Mouse (Mus musculus) stomach, embryonic 14.5 days (tissue): ENCODE data around the gene Gm20388. TPM values are rescaled to one million over a fixed set of nuclear protein-coding genes. Genes with fewer than 3 reads are reported as not detected.

Source experiments
- ATAC-seq: fragments of 200-750 bp; cut with Nextera tagmentation; 2 replicates; pipeline ENCODE4 v1.8.0; 2017; ENCODE audit warnings: low read depth, moderate TSS enrichment; ENCODE audit not compliant: insufficient number of reproducible peaks, insufficient read depth, low FRiP score
- H3K27ac ChIP-seq: fragments of 300-500 bp; sonication (generic); 2 replicates; pipeline ENCODE4 v1.5.1; 2014; ENCODE audit warnings: mild to moderate bottlenecking, low read length, moderate library complexity, mixed read lengths
- H3K27me3 ChIP-seq: fragments of 300-500 bp; sonication (generic); 2 replicates; pipeline ENCODE4 v1.6.1; 2014; ENCODE audit warnings: low read length, control low read depth, mixed read lengths; ENCODE audit not compliant: control insufficient read depth, insufficient read depth
- H3K36me3 ChIP-seq: fragments of 300-500 bp; sonication (generic); 2 replicates; pipeline ENCODE4 v1.6.1; 2014; ENCODE audit warnings: mild to moderate bottlenecking, control low read depth, low read length, moderate library complexity, mixed read lengths; ENCODE audit not compliant: control insufficient read depth, insufficient read depth
- H3K4me1 ChIP-seq: fragments of 300-500 bp; sonication (generic); 2 replicates; pipeline ENCODE4 v1.6.1; 2014; ENCODE audit warnings: low read length, control low read depth, mixed read lengths; ENCODE audit not compliant: control insufficient read depth, insufficient read depth
- H3K4me2 ChIP-seq: fragments of 300-500 bp; sonication (generic); replicated peaks from 2 replicates; pipeline ENCODE4 v1.6.1; 2014; ENCODE audit warnings: low read depth, low read length, control low read depth
- H3K4me3 ChIP-seq: fragments of 300-500 bp; sonication (generic); 2 replicates; pipeline ENCODE4 v1.5.1; 2014; ENCODE audit warnings: low read depth, low read length, control low read depth
- H3K9ac ChIP-seq: fragments of 300-500 bp; sonication (generic); replicated peaks from 2 replicates; pipeline ENCODE4 v1.6.1; 2014; ENCODE audit warnings: low read depth, mild to moderate bottlenecking, control low read depth, low read length, moderate library complexity, mixed read lengths
- H3K9me3 ChIP-seq: fragments of 300-500 bp; sonication (generic); 2 replicates; pipeline ENCODE4 v1.6.1; 2016; ENCODE audit warnings: low read depth, low read length, control low read depth; ENCODE audit not compliant: control insufficient read depth
- WGBS: fragments of 180-500 bp; shearing (Covaris S2); extraction: QIAGEN DNeasy Blood & Tissue Kit; methylation state at CpG from one replicate; pipeline ENCODE4 v1.1.7; 2014; 5-methylcytosine and 5-hydroxymethylcytosine counted together
- polyA plus RNA-seq: library from polyadenylated mRNA; unstranded; fragments of >200 nt; fragmentation: Nextera tagmentation; extraction: Ambion mirVana; gene quantifications from 2 replicates; pipeline ENCODE4 v1.2.1, GENCODE M21; 2014

Gm20388 gene
- polyA plus RNA-seq, 1 experiment from 2014 or later = 11.4 TPM

DNA sequence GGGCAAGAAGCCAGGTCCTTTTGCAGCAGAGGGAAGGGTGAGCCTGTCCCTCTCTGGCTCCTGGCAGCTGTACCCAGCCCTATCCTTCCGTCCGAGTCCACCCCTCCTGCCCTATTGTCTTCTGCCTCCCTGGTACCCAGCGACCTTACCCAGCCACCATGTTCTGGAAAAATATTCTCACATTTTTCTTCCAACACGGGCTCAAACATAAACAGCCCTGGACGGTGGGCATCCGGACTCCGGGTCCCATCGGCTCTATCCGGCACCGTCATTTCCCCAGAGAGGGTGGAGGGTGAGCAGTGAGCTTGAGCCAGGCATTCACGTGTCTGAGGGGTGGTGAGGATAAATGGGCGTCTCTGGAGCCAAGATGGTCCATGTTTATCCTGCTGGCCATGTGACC lies 920.0 kb downstream of the Gm20388 start:
- no peaks in the 10 kb centered on the region for H3K27me3 ChIP-seq
- H3K9ac ChIP-seq = no peak overlapping the region
- peaks cover 25% of the 10 kb centered on the region for H3K4me1 ChIP-seq
- ATAC-seq = no peak
- no peak overlapping the region for H3K4me3 ChIP-seq
- WGBS = 46% methylated on average over 12 of the region's 12 CpGs
- H3K9me3 ChIP-seq = no peaks in the 10 kb centered on the region
- H3K4me2 ChIP-seq = peak overlapping the region; percentile 18; the same call in 1 of the 2 replicates
- H3K36me3 ChIP-seq = no peaks in the 10 kb centered on the region
- no peak overlapping the region for H3K27ac ChIP-seq

DNA sequence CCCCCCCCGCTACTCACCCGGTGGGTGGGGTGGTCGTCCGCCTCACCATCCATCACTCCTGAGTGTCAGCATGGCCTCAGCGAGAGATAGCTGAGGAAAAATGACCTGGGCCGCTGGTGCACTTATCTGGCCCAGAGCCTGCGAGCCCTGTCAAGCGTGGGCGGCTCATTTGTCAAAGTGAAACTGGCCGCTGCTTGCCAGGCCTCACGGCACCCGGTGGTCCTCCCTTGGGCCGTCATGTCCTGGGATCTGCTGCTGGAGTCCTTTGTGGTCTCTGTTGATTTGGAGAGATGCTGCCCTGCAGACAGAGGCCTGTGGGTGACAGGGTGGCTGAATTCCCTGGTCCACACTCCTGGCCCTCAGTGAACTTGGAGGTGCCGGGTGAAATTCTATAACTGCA lies 921.4 kb downstream of the Gm20388 start:
- H3K9me3 ChIP-seq = no peaks in the 10 kb centered on the region
- H3K4me1 ChIP-seq = peaks cover 25% of the 10 kb centered on the region
- H3K27ac ChIP-seq = peak overlapping the region; percentile 59; the same call in 1 of the 2 replicates
- H3K9ac ChIP-seq = 0 out of 2 replicates have a peak overlapping the region, but pooled peaks have one; percentile 14
- no peaks in the 10 kb centered on the region for H3K36me3 ChIP-seq
- H3K4me3 ChIP-seq = peak overlapping the region; percentile 2; the same call in 1 of the 2 replicates
- 7% methylated on average over 13 of the region's 14 CpGs for WGBS
- ATAC-seq = peak; percentile 15; the same call in 1 of the 2 replicates
- H3K4me2 ChIP-seq = peak overlapping the region; percentile 34; the same call in 1 of the 2 replicates
- no peaks in the 10 kb centered on the region for H3K27me3 ChIP-seq

DNA sequence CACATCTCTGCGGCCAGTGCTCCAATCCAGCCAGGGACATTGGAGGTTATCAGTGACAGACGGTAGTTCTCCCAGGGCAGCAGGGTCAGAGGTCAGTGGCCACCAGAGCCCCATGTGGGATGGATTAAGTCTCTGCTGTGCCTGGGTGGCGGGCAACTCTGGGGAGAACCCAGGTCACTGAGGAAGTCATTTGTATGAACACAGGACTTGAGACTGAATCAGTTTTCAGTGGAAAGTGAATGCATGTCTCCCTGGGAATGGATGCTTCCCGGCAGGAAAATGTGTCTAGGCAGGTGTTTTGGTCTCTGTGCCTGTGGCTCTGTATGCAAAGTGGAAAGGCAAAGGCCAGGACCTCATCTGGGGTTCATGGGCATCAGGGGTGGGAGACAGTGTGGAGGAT lies 922.6 kb downstream of the Gm20388 start:
- H3K27ac ChIP-seq = no peak overlapping the region
- no peak overlapping the region for H3K4me3 ChIP-seq
- H3K9ac ChIP-seq = no peak overlapping the region
- 45% methylated on average over 4 of the region's 4 CpGs for WGBS
- H3K27me3 ChIP-seq = no peaks in the 10 kb centered on the region
- ATAC-seq = no peak
- no peaks in the 10 kb centered on the region for H3K9me3 ChIP-seq
- H3K36me3 ChIP-seq = no peaks in the 10 kb centered on the region
- H3K4me2 ChIP-seq = no peak overlapping the region
- H3K4me1 ChIP-seq = peaks cover 18% of the 10 kb centered on the region; the same call in 1 of the 2 replicates

DNA sequence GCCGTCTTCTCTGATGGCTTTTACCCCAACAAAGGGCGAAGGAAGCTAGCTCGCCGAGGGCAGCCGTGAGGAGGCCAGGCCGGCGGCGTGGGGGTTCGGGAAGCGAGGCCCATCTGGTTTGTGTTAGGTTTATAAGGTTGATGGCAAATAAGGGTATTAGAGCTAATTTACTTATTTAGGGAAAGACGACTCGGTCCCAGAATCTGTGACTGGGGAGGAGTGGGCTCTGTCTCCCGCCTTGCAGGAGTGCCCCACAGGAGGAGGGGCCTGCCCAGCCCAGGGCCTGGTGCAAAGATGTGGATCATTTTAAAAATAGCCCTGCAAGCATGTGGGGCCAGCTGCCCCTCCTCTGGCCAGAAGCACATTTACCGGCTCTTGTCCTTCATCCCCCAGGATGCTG lies 928.4 kb downstream of the Gm20388 start:
- peaks cover 15% of the 10 kb centered on the region; the same call in 1 of the 2 replicates for H3K4me1 ChIP-seq
- no peak overlapping the region for H3K4me2 ChIP-seq
- H3K9me3 ChIP-seq = no peaks in the 10 kb centered on the region
- no peak for ATAC-seq
- H3K27me3 ChIP-seq = no peaks in the 10 kb centered on the region
- no peak overlapping the region for H3K27ac ChIP-seq
- no peaks in the 10 kb centered on the region for H3K36me3 ChIP-seq
- 65% methylated on average over 14 of the region's 14 CpGs for WGBS
- H3K4me3 ChIP-seq = no peak overlapping the region
- no peak overlapping the region for H3K9ac ChIP-seq

DNA sequence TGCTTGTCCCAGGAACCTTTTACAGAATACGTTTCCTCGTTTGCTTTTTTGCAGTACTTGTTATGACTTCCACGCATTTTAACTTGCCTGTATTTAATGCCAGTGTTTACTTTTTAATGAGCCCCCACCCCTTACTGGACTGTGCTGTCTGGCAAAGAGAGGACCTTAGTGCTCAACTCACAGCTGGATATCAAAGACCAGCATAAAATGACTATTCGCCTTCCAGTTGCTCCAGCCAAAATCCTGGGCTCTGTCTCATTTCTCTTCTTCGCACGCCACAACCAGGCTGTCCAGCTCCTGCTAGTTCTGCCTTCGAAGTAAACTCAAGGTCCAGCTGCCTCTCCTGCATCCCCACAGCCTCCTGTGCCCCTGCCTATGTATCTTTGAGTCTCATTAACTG lies 932.4 kb downstream of the Gm20388 start:
- no peak overlapping the region for H3K4me3 ChIP-seq
- no peaks in the 10 kb centered on the region for H3K36me3 ChIP-seq
- no peak for ATAC-seq
- H3K27me3 ChIP-seq = no peaks in the 10 kb centered on the region
- 32% methylated on average over 7 of the region's 7 CpGs for WGBS
- peaks cover 20% of the 10 kb centered on the region for H3K4me1 ChIP-seq
- no peak overlapping the region for H3K4me2 ChIP-seq
- H3K27ac ChIP-seq = peak overlapping the region; percentile 82
- H3K9ac ChIP-seq = no peak overlapping the region
- no peaks in the 10 kb centered on the region for H3K9me3 ChIP-seq

DNA sequence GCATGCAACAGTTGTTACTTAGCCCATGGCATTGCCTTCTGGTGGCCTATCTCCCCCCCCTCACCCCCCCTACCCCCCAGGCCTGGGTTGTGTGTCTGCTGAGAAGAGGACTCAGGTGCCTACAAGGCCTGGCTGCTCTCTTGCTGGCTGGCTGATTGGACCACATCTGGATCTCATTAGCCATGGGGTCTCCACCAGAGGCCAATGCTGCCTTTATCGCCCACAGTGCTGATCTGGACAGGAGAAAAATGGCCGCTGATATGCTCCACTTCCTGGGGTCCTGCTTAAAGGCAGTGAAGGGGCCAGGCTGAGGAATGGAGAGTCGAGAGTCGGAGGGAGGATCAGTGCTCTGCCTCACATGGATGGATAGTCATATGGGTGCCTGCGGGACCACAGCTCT lies 935.4 kb downstream of the Gm20388 start:
- Histone ChIP-seq H3K4me3 (no peak overlapping the region), H3K27me3 (no peaks in the 10 kb centered on the region), H3K9me3 (no peaks in the 10 kb centered on the region), H3K36me3 (no peaks in the 10 kb centered on the region), H3K4me2 (no peak overlapping the region), H3K4me1 (peaks cover 29% of the 10 kb centered on the region), H3K27ac (no peak overlapping the region), H3K9ac (no peak overlapping the region)
- no peak for ATAC-seq
- WGBS = 63% methylated on average over 5 of the region's 5 CpGs

DNA sequence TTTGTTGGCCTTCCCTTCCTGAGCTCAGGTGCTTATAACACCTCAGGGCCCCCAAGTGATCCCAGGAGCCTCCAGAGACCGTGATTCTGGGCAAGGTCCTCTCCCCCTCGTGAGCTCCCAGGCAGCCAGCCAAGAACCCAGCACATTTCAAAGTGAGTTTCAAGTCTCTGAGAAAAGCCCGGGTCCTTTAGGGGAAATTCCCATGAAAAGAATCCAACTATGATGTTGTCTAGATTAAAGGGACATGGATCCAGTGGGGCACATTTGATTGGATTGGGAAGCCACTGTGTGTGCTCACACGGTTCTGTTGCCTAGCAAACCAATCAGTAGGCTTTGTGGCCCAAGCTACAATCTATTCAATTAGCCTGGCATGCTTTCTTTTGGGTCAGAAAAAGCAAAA lies 936.6 kb downstream of the Gm20388 start:
- 12% methylated on average over 4 of the region's 4 CpGs for WGBS
- H3K4me2 ChIP-seq = no peak overlapping the region

DNA sequence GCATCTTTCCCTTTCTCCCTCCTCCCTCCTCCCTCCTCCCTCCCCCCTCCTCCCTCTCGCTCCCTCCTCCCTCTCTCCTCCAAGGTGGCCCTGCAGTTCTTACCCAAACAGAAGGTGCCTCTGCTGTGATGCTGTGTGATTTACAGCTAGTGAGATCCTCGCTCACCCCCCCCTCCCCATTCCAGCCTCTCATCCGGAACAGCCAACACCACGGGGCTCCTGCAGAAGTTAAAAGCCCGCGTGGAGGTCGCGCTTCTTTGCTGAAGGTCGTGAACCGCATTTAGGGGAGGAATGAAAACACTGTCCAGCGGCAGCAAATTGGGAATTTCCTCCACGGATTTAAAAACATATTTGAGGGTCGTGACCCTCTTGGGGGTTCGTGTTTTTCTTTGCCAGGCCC lies 937.1 kb downstream of the Gm20388 start:
- peak overlapping the region; percentile 23; the same call in 1 of the 2 replicates for H3K27ac ChIP-seq
- H3K9me3 ChIP-seq = no peaks in the 10 kb centered on the region
- no peak overlapping the region for H3K9ac ChIP-seq
- ATAC-seq = no peak
- no peak overlapping the region for H3K4me2 ChIP-seq
- WGBS = 6% methylated on average over 13 of the region's 14 CpGs
- no peaks in the 10 kb centered on the region for H3K36me3 ChIP-seq
- peaks cover 28% of the 10 kb centered on the region for H3K4me1 ChIP-seq
- no peak overlapping the region for H3K4me3 ChIP-seq
- H3K27me3 ChIP-seq = no peaks in the 10 kb centered on the region

More for the DNA sequence above, 936.6 kb downstream of the Gm20388 start:
- Histone ChIP-seq H3K36me3 (no peaks in the 10 kb centered on the region), H3K9me3 (no peaks in the 10 kb centered on the region), H3K4me3 (no peak overlapping the region), H3K27ac (peak overlapping the region; percentile 50; the same call in 1 of the 2 replicates), H3K27me3 (no peaks in the 10 kb centered on the region), H3K4me1 (peaks cover 31% of the 10 kb centered on the region), H3K9ac (no peak overlapping the region)
- ATAC-seq = no peak

DNA sequence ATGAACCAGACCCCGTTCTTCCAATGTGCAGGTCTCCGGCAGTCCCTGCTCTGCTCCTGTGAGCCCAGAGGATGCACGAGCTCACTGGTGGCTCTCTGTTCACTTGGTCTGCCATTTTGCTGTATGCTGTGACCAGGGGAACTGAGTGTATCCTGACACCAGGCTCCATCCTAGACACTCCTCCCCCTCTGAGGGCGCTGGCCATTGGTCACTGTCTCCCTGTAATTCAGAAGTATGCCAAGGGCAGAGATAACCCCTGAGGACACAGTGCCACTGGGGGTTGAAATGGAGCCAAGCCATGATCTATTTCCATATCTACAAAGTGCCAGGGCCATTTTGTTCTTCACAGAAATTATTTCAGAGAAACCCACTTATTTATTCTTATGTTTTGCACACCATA lies 937.8 kb downstream of the Gm20388 start:
- Histone ChIP-seq H3K4me2 (no peak overlapping the region), H3K27me3 (no peaks in the 10 kb centered on the region), H3K27ac (no peak overlapping the region), H3K36me3 (no peaks in the 10 kb centered on the region), H3K9ac (no peak overlapping the region), H3K4me1 (peaks cover 21% of the 10 kb centered on the region), H3K4me3 (no peak overlapping the region), H3K9me3 (no peaks in the 10 kb centered on the region)
- WGBS = 51% methylated on average over 4 of the region's 4 CpGs
- no peak for ATAC-seq
